ENCODE assay signal across 9 mouse cellular contexts in the genomic region with DNA sequence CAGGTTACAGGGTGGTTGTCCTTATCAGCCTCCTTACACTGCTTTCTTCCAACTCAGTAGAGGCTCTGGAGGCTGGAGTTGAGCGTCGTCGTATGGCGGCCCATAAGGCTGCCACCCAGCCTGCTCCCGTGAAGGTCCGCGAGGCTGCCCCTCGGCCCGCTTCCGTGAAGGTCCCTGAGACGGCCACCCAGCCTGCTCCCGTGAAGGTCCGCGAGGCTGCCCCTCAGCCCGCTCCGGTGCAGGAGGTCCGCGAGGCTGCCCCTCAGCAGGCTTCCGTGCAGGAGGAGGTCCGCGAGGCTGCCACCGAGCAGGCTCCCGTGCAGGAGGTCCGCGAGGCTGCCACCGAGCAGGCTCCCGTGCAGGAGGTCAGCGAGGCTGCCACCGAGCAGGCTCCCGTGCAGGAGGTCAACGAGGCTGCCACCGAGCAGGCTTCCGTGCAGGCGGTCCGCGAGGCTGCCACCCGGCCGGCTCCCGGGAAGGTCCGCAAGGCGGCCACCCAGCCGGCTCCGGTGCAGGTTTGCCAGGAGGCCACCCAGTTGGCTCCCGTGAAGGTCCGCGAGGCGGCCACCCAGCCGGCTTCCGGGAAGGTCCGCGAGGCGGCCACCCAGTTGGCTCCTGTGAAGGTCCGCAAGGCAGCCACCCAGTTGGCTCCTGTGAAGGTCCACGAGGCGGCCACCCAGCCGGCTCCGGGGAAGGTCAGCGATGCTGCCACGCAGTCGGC. TPM values are rescaled to one million over a fixed set of nuclear protein-coding genes. Genes with fewer than 3 reads are reported as not detected.
DNase-seq lines count a peak whose midpoint lies in the region; ATAC-seq lines count a peak whose summit lies in the region.
"Had no signal": no experiment of that assay in that cellular context is flagged by ENCODE, and none has a peak within 500 bp of the region (broad histone marks: within the 10 kb centered on the region; RNA-seq: fewer than 3 reads in every experiment).

No protein-coding gene starts in this region.

- H3K9me3 ChIP-seq in intestine, embryonic 15.5 days, result no peaks in the 10 kb centered on the region
- H3K9me3 ChIP-seq in liver, embryonic 13.5 days (replicated peaks), result no peaks in the 10 kb centered on the region
- no peaks in the 10 kb centered on the region for H3K9me3 ChIP-seq in neural tube, embryonic 13.5 days

- H3K27me3 ChIP-seq in intestine, embryonic 15.5 days (replicated peaks), result peaks cover 3% of the 10 kb centered on the region; the same call in 1 of the 2 replicates
- H3K27me3 ChIP-seq in liver, embryonic 13.5 days, result peaks cover 38% of the 10 kb centered on the region
- H3K27me3 ChIP-seq in neural tube, embryonic 13.5 days, result peaks cover 47% of the 10 kb centered on the region

- peak overlapping the region; percentile 54 for H3K9ac ChIP-seq in intestine, embryonic 15.5 days
- H3K9ac ChIP-seq in liver, embryonic 13.5 days, result peak overlapping the region; percentile 61
- H3K9ac ChIP-seq in neural tube, embryonic 13.5 days, result peak overlapping the region; percentile 67

- no peak overlapping the region for H3K27ac ChIP-seq in intestine, embryonic 15.5 days
- H3K27ac ChIP-seq in liver, embryonic 13.5 days, result no peak overlapping the region
- no peak overlapping the region for H3K27ac ChIP-seq in neural tube, embryonic 13.5 days (replicated peaks)

- H3K4me2 ChIP-seq in intestine, embryonic 15.5 days (replicated peaks), result peak overlapping the region; percentile 96
- peak overlapping the region; percentile 72 for H3K4me2 ChIP-seq in liver, embryonic 13.5 days
- peak overlapping the region; percentile 76 for H3K4me2 ChIP-seq in neural tube, embryonic 13.5 days

- peak overlapping the region; percentile 43 for H3K4me3 ChIP-seq in intestine, embryonic 15.5 days (replicated peaks)
- peak overlapping the region; percentile 48 for H3K4me3 ChIP-seq in liver, embryonic 13.5 days (replicated peaks)
- H3K4me3 ChIP-seq in neural tube, embryonic 13.5 days, result peak overlapping the region; percentile 46

- peak; percentile 61 for ATAC-seq in intestine, embryonic 15.5 days
- no peak for ATAC-seq in liver, embryonic 13.5 days (ENCODE audit: low read depth)
- ATAC-seq in neural tube, embryonic 13.5 days (ENCODE audit: low read depth), result peak; percentile 40; the same call in 1 of the 2 replicates

- WGBS in intestine, embryonic 15.5 days, result 7% methylated on average over 60 of the region's 60 CpGs
- WGBS in liver, embryonic 13.5 days (ENCODE audit: insufficient replicate concordance), result 6% methylated on average over 60 of the region's 60 CpGs
- WGBS in neural tube, embryonic 13.5 days, result 5% methylated on average over 60 of the region's 60 CpGs

- no peaks in the 10 kb centered on the region for H3K36me3 ChIP-seq in intestine, embryonic 15.5 days
- no peaks in the 10 kb centered on the region for H3K36me3 ChIP-seq in liver, embryonic 13.5 days
- H3K36me3 ChIP-seq in neural tube, embryonic 13.5 days, result no peaks in the 10 kb centered on the region

- DNase-seq in layer of hippocampus, postnatal 10 days (ENCODE audit: low spot score in 2 of 2), result peak; percentile 45 to 55
- no peak for DNase-seq in layer of hippocampus, postnatal 36 days
- DNase-seq in cerebellum, postnatal 36 days, result peak; percentile 44 to 45
- peak; percentile 41 to 49 for DNase-seq in gastrocnemius, postnatal 4 days (ENCODE audit: low spot score in 2 of 2)
- no peak for DNase-seq in liver, embryonic 13.5 days
- no peak for DNase-seq in frontal cortex, adult 2 months (ENCODE audit: extremely low spot score in 1 of 2, low spot score in 1 of 2)

- H3K4me1 ChIP-seq in intestine, embryonic 15.5 days (replicated peaks), result peaks cover 9% of the 10 kb centered on the region
- peaks cover 8% of the 10 kb centered on the region; the same call in 1 of the 2 replicates for H3K4me1 ChIP-seq in liver, embryonic 13.5 days (replicated peaks)
- peaks cover 6% of the 10 kb centered on the region for H3K4me1 ChIP-seq in neural tube, embryonic 13.5 days (replicated peaks)

RNA-seq across cellular contexts. Expression of a gene that starts 1.0 kb away (rescaled TPM):
- not detected for total RNA-seq in layer of hippocampus, postnatal 10 days (2021)
- total RNA-seq in layer of hippocampus, postnatal 36 days (2021), result not detected
- total RNA-seq in gastrocnemius, postnatal 4 days (2021), result not detected
- 0.14 TPM in 1 of 2 replicates, not detected in the other for polyA plus RNA-seq in intestine, embryonic 15.5 days (2015; fragmentation: Nextera tagmentation; extraction: Ambion mirVana)
- polyA plus RNA-seq in liver, embryonic 13.5 days (2015; fragmentation: Nextera tagmentation; extraction: Ambion mirVana), result not detected in 2 replicates
- polyA plus RNA-seq in neural tube, embryonic 13.5 days (2015; fragmentation: Nextera tagmentation; extraction: Ambion mirVana), result not detected in 2 replicates
- polyA plus RNA-seq in frontal cortex, adult 2 months (2012; rRNA removed), result not detected in 2 replicates
- polyA plus RNA-seq: C2C12 had no signal

RNA-seq across cellular contexts. Expression of a gene that starts 1.7 kb away (rescaled TPM):
- total RNA-seq in layer of hippocampus, postnatal 10 days (2021), result 1 to 10 TPM; 2.7 TPM
- total RNA-seq in layer of hippocampus, postnatal 36 days (2021), result 1 to 10 TPM; 6.4 to 8.1 TPM
- not detected for total RNA-seq in gastrocnemius, postnatal 4 days (2021)
- polyA plus RNA-seq in intestine, embryonic 15.5 days (2015; fragmentation: Nextera tagmentation; extraction: Ambion mirVana), result not detected in 2 replicates
- polyA plus RNA-seq in liver, embryonic 13.5 days (2015; fragmentation: Nextera tagmentation; extraction: Ambion mirVana), result 0.09 TPM in 1 of 2 replicates, not detected in the other
- polyA plus RNA-seq in neural tube, embryonic 13.5 days (2015; fragmentation: Nextera tagmentation; extraction: Ambion mirVana), result not detected in 2 replicates
- polyA plus RNA-seq in frontal cortex, adult 2 months (2012; rRNA removed), result 0.46 and 0.64 TPM in 2 replicates
- polyA plus RNA-seq: C2C12 had no signal

RNA-seq across cellular contexts. Expression of a gene that starts 9.9 kb away (rescaled TPM):
- total RNA-seq in layer of hippocampus, postnatal 10 days (2021), result 10 to 100 TPM; 61.8 to 63.0 TPM
- total RNA-seq in layer of hippocampus, postnatal 36 days (2021), result 10 to 100 TPM; 64.7 to 66.0 TPM
- total RNA-seq in gastrocnemius, postnatal 4 days (2021), result 10 to 100 TPM; 45.3 to 47.6 TPM
- polyA plus RNA-seq in intestine, embryonic 15.5 days (2015; fragmentation: Nextera tagmentation; extraction: Ambion mirVana), result 94.3 and 108 TPM in 2 replicates
- 78.9 and 89.4 TPM in 2 replicates for polyA plus RNA-seq in liver, embryonic 13.5 days (2015; fragmentation: Nextera tagmentation; extraction: Ambion mirVana)
- 104 and 122 TPM in 2 replicates for polyA plus RNA-seq in neural tube, embryonic 13.5 days (2015; fragmentation: Nextera tagmentation; extraction: Ambion mirVana)
- polyA plus RNA-seq in frontal cortex, adult 2 months (2012; rRNA removed), result 66.1 and 67.8 TPM in 2 replicates

RNA-seq across cellular contexts. Expression of a gene that starts 58.7 kb away (rescaled TPM):
- total RNA-seq in layer of hippocampus, postnatal 10 days (2021), result 1 to 10 TPM; 7.1 to 8.7 TPM
- 10 to 100 TPM; 12.7 to 17.2 TPM for total RNA-seq in layer of hippocampus, postnatal 36 days (2021)
- total RNA-seq in gastrocnemius, postnatal 4 days (2021), result 1 to 10 TPM; 2.5 to 3.1 TPM
- 7.9 and 9.0 TPM in 2 replicates for polyA plus RNA-seq in intestine, embryonic 15.5 days (2015; fragmentation: Nextera tagmentation; extraction: Ambion mirVana)
- polyA plus RNA-seq in liver, embryonic 13.5 days (2015; fragmentation: Nextera tagmentation; extraction: Ambion mirVana), result 4.5 and 4.9 TPM in 2 replicates
- polyA plus RNA-seq in neural tube, embryonic 13.5 days (2015; fragmentation: Nextera tagmentation; extraction: Ambion mirVana), result 1.0 and 1.9 TPM in 2 replicates
- 3.8 and 3.9 TPM in 2 replicates for polyA plus RNA-seq in frontal cortex, adult 2 months (2012; rRNA removed)

Comparison
In these comparisons a context has a peak if more than half of its experiments do, and no peak if none do; other contexts are left out.
1. DNase-seq: peak in layer of hippocampus, postnatal 10 days (2 of 2), cerebellum, postnatal 36 days (2 of 2) and gastrocnemius, postnatal 4 days (2 of 2); none in layer of hippocampus, postnatal 36 days (0 of 2), liver, embryonic 13.5 days (single experiment) and frontal cortex, adult 2 months (0 of 2).
2. Peak in every context shown above with its lines, with median percentiles within 50 percentile points of each other: H3K4me2 ChIP-seq, H3K4me3 ChIP-seq and H3K9ac ChIP-seq.